In genomic region chrX:166384935-166385334, GRCm38 (mm10) we compare ENCODE assay signal across 10 mouse cellular contexts. TPM values are rescaled to one million over a fixed set of nuclear protein-coding genes. Genes with fewer than 3 reads are reported as not detected.
A peak's percentile ranks its signal among the peaks of the same experiment; 100 is the strongest.
DNase-seq lines count a peak whose midpoint lies in the region; ATAC-seq and TF ChIP-seq lines count a peak whose summit lies in the region.
"Had no signal": no experiment of that assay in that cellular context is flagged by ENCODE, and none has a peak within 500 bp of the region (broad histone marks: within the 10 kb centered on the region; RNA-seq: fewer than 3 reads in every experiment).

No protein-coding gene starts in this region.

- no peaks in the 10 kb centered on the region for H3K9me3 ChIP-seq in forebrain, embryonic 15.5 days
- no peaks in the 10 kb centered on the region for H3K9me3 ChIP-seq in forebrain, embryonic 10.5 days

- WGBS in forebrain, embryonic 15.5 days = 59% methylated on average over 3 of the region's 3 CpGs
- 80% methylated on average over 3 of the region's 3 CpGs for WGBS in forebrain, embryonic 10.5 days

- no peak for DNase-seq in forebrain, embryonic 10.5 days (ENCODE audit: extremely low spot score, low spot score)
- DNase-seq in MN1 (ENCODE audit: low spot score) = peak; percentile 8
- peak; percentile 59 for DNase-seq in gastrocnemius, adult 2 months
- peak; percentile 58 for DNase-seq in kidney, postnatal 14 days
- no peak for DNase-seq in embryo, embryonic 10.5 days (ENCODE audit: low spot score)
- DNase-seq: forebrain, postnatal 0 days had no signal

- no peak overlapping the region for H3K27ac ChIP-seq in forebrain, embryonic 15.5 days (replicated peaks)
- H3K27ac ChIP-seq in forebrain, embryonic 10.5 days = no peak overlapping the region
- peak overlapping the region; percentile 81 for H3K27ac ChIP-seq in gastrocnemius, adult 2 months

- ATAC-seq in forebrain, embryonic 15.5 days (replicated peaks) = 0 out of 2 replicates have a peak, but pooled peaks have one; percentile 32
- no peak for ATAC-seq in granulocyte monocyte progenitor cell, adult 5-6 weeks (replicated peaks; ENCODE audit: poor library complexity, severe bottlenecking)
- ATAC-seq in erythroblast, adult 5-6 weeks (replicated peaks; ENCODE audit: low FRiP score, poor library complexity, severe bottlenecking) = no peak
- ATAC-seq: forebrain, postnatal 0 days had no signal

- H3K4me1 ChIP-seq in forebrain, embryonic 15.5 days = no peaks in the 10 kb centered on the region
- no peaks in the 10 kb centered on the region for H3K4me1 ChIP-seq in forebrain, embryonic 10.5 days

- no peak overlapping the region for H3K4me2 ChIP-seq in forebrain, embryonic 15.5 days (replicated peaks)

- no peak for TF ChIP-seq CTCF in gastrocnemius, adult 2 months (IDR thresholded peaks at IDR 0.05)

- H3K36me3 ChIP-seq in forebrain, embryonic 15.5 days = peaks cover 33% of the 10 kb centered on the region
- H3K36me3 ChIP-seq in forebrain, embryonic 10.5 days (replicated peaks) = peaks cover 15% of the 10 kb centered on the region

- H3K4me3 ChIP-seq in forebrain, embryonic 15.5 days = no peak overlapping the region
- no peak overlapping the region for H3K4me3 ChIP-seq in forebrain, embryonic 10.5 days
- H3K4me3 ChIP-seq in gastrocnemius, adult 2 months = no peak overlapping the region

- H3K27me3 ChIP-seq in forebrain, embryonic 15.5 days = no peaks in the 10 kb centered on the region
- H3K27me3 ChIP-seq in forebrain, embryonic 10.5 days (ENCODE audit: poor library complexity, severe bottlenecking) = peaks cover 90% of the 10 kb centered on the region
- H3K27me3 ChIP-seq: CH12.LX had no signal

- H3K9ac ChIP-seq in forebrain, embryonic 15.5 days (replicated peaks) = no peak overlapping the region
- H3K9ac ChIP-seq: forebrain, postnatal 0 days had no signal

- intact Hi-C loops in gastrocnemius, adult 2 months (cut with DNase I) = no loop called here

RNA-seq across cellular contexts. Expression of gene Trappc2, which starts 55.4 kb away (rescaled TPM):
- polyA plus RNA-seq in forebrain, embryonic 15.5 days (2015; fragmentation: Nextera tagmentation; extraction: Ambion mirVana) = 67.9 and 72.5 TPM in 2 replicates
- 26.4 and 27.0 TPM in 2 replicates for polyA plus RNA-seq in forebrain, embryonic 10.5 days (2016; fragmentation: Nextera tagmentation; extraction: Ambion mirVana)
- total RNA-seq in gastrocnemius, adult 2 months (2021) = 10 to 100 TPM; 19.2 to 20.0 TPM
- 11.2 and 18.5 TPM in 2 replicates for total RNA-seq in granulocyte monocyte progenitor cell, adult 5-6 weeks (2014; fragmentation: Nextera tagmentation)
- total RNA-seq in granulocyte monocyte progenitor cell, adult 5-6 weeks (2017) = 13.6 and 17.1 TPM in 2 replicates
- total RNA-seq in erythroblast, adult 5-6 weeks (2015; ENCODE audit: low replicate concordance) = 5.4 and 30.6 TPM in 2 replicates
- total RNA-seq in erythroblast, adult 5-6 weeks (2017; ENCODE audit: low replicate concordance) = 8.1 and 9.6 TPM in 2 replicates

RNA-seq across cellular contexts. Expression of gene Ofd1, which starts 55.6 kb away (rescaled TPM):
- polyA plus RNA-seq in forebrain, embryonic 15.5 days (2015; fragmentation: Nextera tagmentation; extraction: Ambion mirVana) = 7.7 and 7.8 TPM in 2 replicates
- 6.7 and 7.2 TPM in 2 replicates for polyA plus RNA-seq in forebrain, embryonic 10.5 days (2016; fragmentation: Nextera tagmentation; extraction: Ambion mirVana)
- 1 to 10 TPM; 4.6 to 6.2 TPM for total RNA-seq in gastrocnemius, adult 2 months (2021)
- 7.2 and 9.0 TPM in 2 replicates for total RNA-seq in granulocyte monocyte progenitor cell, adult 5-6 weeks (2014; fragmentation: Nextera tagmentation)
- 11.3 and 15.6 TPM in 2 replicates for total RNA-seq in granulocyte monocyte progenitor cell, adult 5-6 weeks (2017)
- 0.77 and 1.5 TPM in 2 replicates for total RNA-seq in erythroblast, adult 5-6 weeks (2015; ENCODE audit: low replicate concordance)
- total RNA-seq in erythroblast, adult 5-6 weeks (2017; ENCODE audit: low replicate concordance) = 4.2 and 5.5 TPM in 2 replicates

Comparison
In these comparisons a context has a peak if more than half of its experiments do, and no peak if none do; other contexts are left out.
1. DNase-seq: peak in MN1 (single experiment), gastrocnemius, adult 2 months (single experiment) and kidney, postnatal 14 days (single experiment); none in forebrain, embryonic 10.5 days (single experiment) and embryo, embryonic 10.5 days (single experiment).